Comparison of ENCODE assay signal across 8 mouse cellular contexts in the genomic region with DNA sequence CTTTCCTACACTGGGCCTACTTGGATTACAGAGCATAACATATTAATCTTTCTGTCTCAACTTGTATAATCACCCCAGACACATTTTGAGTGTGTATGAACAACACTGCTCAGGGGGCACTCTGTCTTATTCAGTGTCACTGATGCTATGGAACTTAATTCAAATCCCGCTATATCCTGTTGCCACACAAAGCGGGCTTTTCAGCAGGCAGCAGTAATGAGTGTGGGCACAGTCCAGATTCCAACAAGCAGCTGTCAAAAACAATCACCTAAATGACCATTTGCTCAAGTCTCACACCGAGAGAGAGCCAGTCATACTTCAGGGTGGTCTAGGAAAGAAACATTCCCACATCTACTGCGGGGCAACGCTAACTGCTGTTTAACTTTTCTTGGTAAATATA. TPM values are rescaled to one million over a fixed set of nuclear protein-coding genes. Genes with fewer than 3 reads are reported as not detected.
A peak's percentile ranks its signal among the peaks of the same experiment; 100 is the strongest.
DNase-seq lines count a peak whose midpoint lies in the region; ATAC-seq lines count a peak whose summit lies in the region.

No protein-coding gene starts in this region.

- DNase-seq in heart, adult 8-10 months (ENCODE audit: low spot score), result no peak
- DNase-seq in embryo, embryonic 10 days (ENCODE audit: low spot score), result peak; percentile 51
- DNase-seq in adrenal gland, adult 18-20 months (ENCODE audit: low spot score in 2 of 2), result no peak
- no peak for DNase-seq in frontal cortex, postnatal 36 days (ENCODE audit: low spot score in 2 of 2)
- no peak for DNase-seq in layer of hippocampus, postnatal 25 days (ENCODE audit: extremely low spot score in 1 of 2, low spot score in 1 of 2)

- no peaks in the 10 kb centered on the region for H3K27me3 ChIP-seq in heart, embryonic 15.5 days
- H3K27me3 ChIP-seq in hindbrain, embryonic 15.5 days, result no peaks in the 10 kb centered on the region
- peaks cover 3% of the 10 kb centered on the region; the same call in 1 of the 2 replicates for H3K27me3 ChIP-seq in midbrain, embryonic 13.5 days

- H3K9ac ChIP-seq in heart, embryonic 15.5 days, result no peak overlapping the region
- no peak overlapping the region for H3K9ac ChIP-seq in hindbrain, embryonic 15.5 days
- no peak overlapping the region; the same call in 1 of the 2 replicates for H3K9ac ChIP-seq in midbrain, embryonic 13.5 days (replicated peaks)

- no peaks in the 10 kb centered on the region for H3K36me3 ChIP-seq in heart, embryonic 15.5 days
- H3K36me3 ChIP-seq in hindbrain, embryonic 15.5 days, result no peaks in the 10 kb centered on the region
- H3K36me3 ChIP-seq in midbrain, embryonic 13.5 days, result no peaks in the 10 kb centered on the region

- 70% methylated on average over 5 of the region's 5 CpGs for WGBS in heart, embryonic 15.5 days
- 27% methylated on average over 5 of the region's 5 CpGs for WGBS in hindbrain, embryonic 15.5 days
- WGBS in midbrain, embryonic 13.5 days, result 46% methylated on average over 5 of the region's 5 CpGs

- no peak for ATAC-seq in heart, embryonic 15.5 days (replicated peaks; ENCODE audit: insufficient number of reproducible peaks, insufficient read depth, low FRiP score, low read depth)
- ATAC-seq in hindbrain, embryonic 15.5 days (ENCODE audit: low FRiP score, low read depth), result no peak
- ATAC-seq in midbrain, embryonic 13.5 days, result no peak

- H3K4me3 ChIP-seq in heart, embryonic 15.5 days, result peak overlapping the region; percentile 86
- H3K4me3 ChIP-seq in hindbrain, embryonic 15.5 days, result peak overlapping the region; percentile 97
- peak overlapping the region; percentile 64 for H3K4me3 ChIP-seq in midbrain, embryonic 13.5 days (replicated peaks)

- H3K4me1 ChIP-seq in heart, embryonic 15.5 days (replicated peaks), result peaks cover 29% of the 10 kb centered on the region
- peaks cover 33% of the 10 kb centered on the region for H3K4me1 ChIP-seq in hindbrain, embryonic 15.5 days (replicated peaks)
- peaks cover 39% of the 10 kb centered on the region for H3K4me1 ChIP-seq in midbrain, embryonic 13.5 days (replicated peaks)

- no peak overlapping the region for H3K27ac ChIP-seq in heart, embryonic 15.5 days
- no peak overlapping the region for H3K27ac ChIP-seq in hindbrain, embryonic 15.5 days (replicated peaks)
- no peak overlapping the region for H3K27ac ChIP-seq in midbrain, embryonic 13.5 days

- no peaks in the 10 kb centered on the region for H3K9me3 ChIP-seq in heart, embryonic 15.5 days (replicated peaks)
- H3K9me3 ChIP-seq in hindbrain, embryonic 15.5 days, result no peaks in the 10 kb centered on the region
- H3K9me3 ChIP-seq in midbrain, embryonic 13.5 days, result no peaks in the 10 kb centered on the region

- peak overlapping the region; percentile 85 for H3K4me2 ChIP-seq in heart, embryonic 15.5 days
- H3K4me2 ChIP-seq in hindbrain, embryonic 15.5 days, result peak overlapping the region; percentile 80
- peak overlapping the region; percentile 76 for H3K4me2 ChIP-seq in midbrain, embryonic 13.5 days (replicated peaks)

RNA-seq across cellular contexts. Expression of a gene that starts 2.2 kb away (rescaled TPM):
- 5.6 and 7.1 TPM in 2 replicates for polyA plus RNA-seq in heart, embryonic 15.5 days (2015; fragmentation: Nextera tagmentation; extraction: Ambion mirVana)
- total RNA-seq in heart, adult 8-10 months (2022), result 10 to 100 TPM; 15.6 to 18.2 (median 16.6) TPM
- polyA plus RNA-seq in hindbrain, embryonic 15.5 days (2015; fragmentation: Nextera tagmentation; extraction: Ambion mirVana), result 11.4 and 12.9 TPM in 2 replicates
- 7.8 and 8.3 TPM in 2 replicates for polyA plus RNA-seq in midbrain, embryonic 13.5 days (2015; fragmentation: Nextera tagmentation; extraction: Ambion mirVana)
- 10 to 100 TPM; 10.6 to 12.5 TPM for total RNA-seq in adrenal gland, adult 18-20 months (2021)
- 10 to 100 TPM; 32.4 to 34.2 TPM for total RNA-seq in layer of hippocampus, postnatal 25 days (2021)
